Mouse (Mus musculus) stomach, adult 2 months (tissue): ENCODE results near the gene Tas2r120. TPM values are rescaled to one million over a fixed set of nuclear protein-coding genes. Genes with fewer than 3 reads are reported as not detected.

Source experiments
- polyA plus RNA-seq: library from polyadenylated mRNA; depleted of rRNA; stranded (reverse); fragments of >200 nt; gene quantifications from 2 replicates; pipeline ENCODE4 v1.2.3, GENCODE M21; 2012; rRNA removed

The Tas2r120 gene
- not detected in 2 replicates for polyA plus RNA-seq

DNA sequence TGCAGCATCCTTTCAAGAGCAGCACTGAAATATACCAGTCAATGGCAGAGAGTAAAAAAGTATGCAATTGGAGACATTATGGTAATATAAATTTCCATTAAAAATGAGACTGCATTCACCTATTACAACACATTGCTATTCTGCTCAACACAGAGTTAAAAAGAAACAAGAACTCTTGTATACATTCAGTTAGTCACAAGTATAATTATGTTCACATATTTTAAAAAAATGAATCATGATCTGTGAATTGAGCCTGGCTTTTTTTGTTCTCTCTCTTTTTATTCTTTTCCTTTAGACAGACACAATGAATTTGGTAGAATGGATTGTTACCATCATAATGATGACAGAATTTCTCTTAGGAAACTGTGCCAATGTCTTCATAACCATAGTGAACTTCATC, at the start of gene Tas2r120:
Gene Tas2r120, plus strand, starts transcription at position 301 of the 400 bp plus-strand sequence.

DNA sequence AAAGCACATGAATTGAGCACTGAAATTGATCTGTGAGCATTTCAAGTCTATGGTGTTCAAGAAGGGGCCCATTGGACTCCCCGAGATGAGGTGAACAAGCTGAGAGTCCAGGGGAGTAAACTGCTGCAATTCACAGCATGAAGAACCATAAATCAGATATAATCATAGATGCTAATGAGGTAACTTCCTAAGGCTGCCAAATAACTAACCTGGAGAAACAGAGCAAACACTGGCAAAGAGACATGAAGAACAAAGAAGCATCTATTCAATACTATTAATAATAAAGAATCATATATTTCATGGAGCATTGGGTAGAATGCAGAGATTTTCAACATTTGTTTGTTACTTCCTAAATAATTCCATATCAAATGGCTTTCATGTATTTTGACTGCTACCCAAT, 5.3 kb upstream of the Tas2r120 start, which contains the start of gene A630073D07Rik:
Gene A630073D07Rik, minus strand, starts transcription at position 101 of the 400 bp plus-strand sequence.

DNA sequence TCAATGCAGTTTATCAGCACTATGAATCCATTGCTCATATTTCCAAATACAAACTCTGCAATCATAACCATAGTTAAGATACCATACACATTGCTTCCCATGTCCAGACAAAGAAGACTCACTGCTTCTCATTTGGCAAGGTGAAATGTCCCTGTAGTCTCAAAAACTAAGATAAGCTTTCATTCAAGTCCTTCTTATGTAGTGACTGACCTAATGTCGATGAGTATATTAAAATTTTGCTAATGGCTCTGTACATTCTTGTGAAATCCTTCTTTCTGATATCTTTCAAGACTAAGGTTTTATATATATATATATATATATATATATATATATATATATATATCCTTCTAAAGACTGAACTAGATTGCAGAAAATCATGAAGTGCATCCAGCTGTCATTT, 44.2 kb downstream of the Tas2r120 start, which contains the start of gene Tas2r121:
Gene Tas2r121, minus strand, starts transcription at position 101 of the 400 bp plus-strand sequence.

Other genes with a start within 250 kb of the Tas2r120 start
- gene Prh1, start 87.1 kb upstream of the Tas2r120 start, polyA plus RNA-seq = not detected in 2 replicates
- not detected in 2 replicates for gene Prp2, start 61.0 kb upstream of the Tas2r120 start, polyA plus RNA-seq
- gene A630073D07Rik, start 5.4 kb upstream of the Tas2r120 start, polyA plus RNA-seq = not detected in 2 replicates
- not detected in 2 replicates for gene Tas2r121, start 44.1 kb downstream of the Tas2r120 start, polyA plus RNA-seq
- not detected in 2 replicates for gene Tas2r122, start 55.0 kb downstream of the Tas2r120 start, polyA plus RNA-seq
- not detected in 2 replicates for gene Tas2r115, start 81.1 kb downstream of the Tas2r120 start, polyA plus RNA-seq
- gene Tas2r124, start 97.8 kb downstream of the Tas2r120 start, polyA plus RNA-seq = not detected in 2 replicates
- gene Tas2r102, start 105.2 kb downstream of the Tas2r120 start, polyA plus RNA-seq = not detected in 2 replicates
- not detected in 2 replicates for gene Tas2r136, start 121.2 kb downstream of the Tas2r120 start, polyA plus RNA-seq
- gene Tas2r117, start 145.9 kb downstream of the Tas2r120 start, polyA plus RNA-seq = not detected in 2 replicates
- gene Tas2r123, start 190.2 kb downstream of the Tas2r120 start, polyA plus RNA-seq = not detected in 2 replicates
- not detected in 2 replicates for gene Tas2r116, start 198.5 kb downstream of the Tas2r120 start, polyA plus RNA-seq
- gene Tas2r110, start 211.1 kb downstream of the Tas2r120 start, polyA plus RNA-seq = not detected in 2 replicates
- not detected in 2 replicates for gene Tas2r113, start 236.1 kb downstream of the Tas2r120 start, polyA plus RNA-seq